9 mouse cellular contexts compared by ENCODE assay signal in the genomic region with DNA sequence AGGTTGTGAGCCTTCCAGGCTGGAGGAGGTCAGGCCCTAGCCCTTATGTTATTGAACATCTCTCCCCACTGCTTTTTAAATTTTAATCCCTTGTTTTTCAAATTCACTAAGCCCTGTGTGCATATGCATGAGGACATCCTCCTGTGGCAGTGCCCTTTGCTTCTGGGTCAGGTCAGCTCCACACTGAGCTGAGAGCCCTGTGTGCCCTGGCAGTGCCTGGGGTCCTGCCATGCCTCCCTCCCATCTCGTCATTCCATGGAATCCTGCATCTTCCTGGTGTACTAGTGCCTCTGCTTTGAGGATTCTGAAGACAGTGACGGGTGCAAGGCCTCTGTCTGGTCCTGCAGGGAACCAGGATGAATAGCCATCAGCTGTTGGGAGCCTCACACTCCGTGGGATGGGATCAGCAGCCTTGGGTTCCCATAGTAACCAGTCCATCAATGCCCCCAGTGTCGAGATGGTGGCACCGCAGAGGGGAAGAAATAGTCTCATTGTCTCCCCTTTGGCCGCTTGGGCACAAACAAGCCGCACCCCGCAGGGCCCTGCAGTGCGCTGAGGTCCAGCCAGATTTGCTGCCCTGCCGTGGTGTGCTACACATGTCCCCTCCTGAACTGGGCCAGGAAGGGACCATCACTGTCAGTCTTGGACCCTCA. TPM values are rescaled to one million over a fixed set of nuclear protein-coding genes. Genes with fewer than 3 reads are reported as not detected.
DNase-seq lines count a peak whose midpoint lies in the region; ATAC-seq lines count a peak whose summit lies in the region.
"Had no signal": no experiment of that assay in that cellular context is flagged by ENCODE, and none has a peak within 500 bp of the region (broad histone marks: within the 10 kb centered on the region; RNA-seq: fewer than 3 reads in every experiment).

No protein-coding gene starts in this region.

- peak; percentile 46 for DNase-seq in ZHBTc4 (ENCODE audit: low read depth, low spot score)
- DNase-seq in cerebellum, postnatal 14 days, result peak; percentile 54 to 57
- peak; percentile 40 for DNase-seq in hindbrain, embryonic 14.5 days (ENCODE audit: low spot score)
- DNase-seq in gastrocnemius, postnatal 25 days, result no peak
- no peak for DNase-seq in testis, postnatal 10 days (ENCODE audit: low spot score)
- no peak for DNase-seq in ovary, adult 18-20 months (ENCODE audit: low spot score)
- DNase-seq: kidney, adult 18-20 months had no signal

- no peaks in the 10 kb centered on the region for H3K9me3 ChIP-seq in hindbrain, embryonic 14.5 days (ENCODE audit: control insufficient read depth, low read length)
- no peaks in the 10 kb centered on the region for H3K9me3 ChIP-seq in midbrain, embryonic 12.5 days

- H3K36me3 ChIP-seq in hindbrain, embryonic 14.5 days (replicated peaks; ENCODE audit: control insufficient read depth, insufficient read depth), result no peaks in the 10 kb centered on the region
- no peaks in the 10 kb centered on the region for H3K36me3 ChIP-seq in midbrain, embryonic 12.5 days

- no peak overlapping the region for H3K4me2 ChIP-seq in hindbrain, embryonic 14.5 days (replicated peaks)
- peak overlapping the region; percentile 7; the same call in 1 of the 2 replicates for H3K4me2 ChIP-seq in midbrain, embryonic 12.5 days (replicated peaks)

- H3K9ac ChIP-seq in hindbrain, embryonic 14.5 days, result no peak overlapping the region
- H3K9ac ChIP-seq in midbrain, embryonic 12.5 days (replicated peaks), result no peak overlapping the region

- no peak overlapping the region for H3K27ac ChIP-seq in hindbrain, embryonic 14.5 days
- no peak overlapping the region for H3K27ac ChIP-seq in midbrain, embryonic 12.5 days (replicated peaks)

- 10% methylated on average over 10 of the region's 10 CpGs for WGBS in hindbrain, embryonic 14.5 days
- 6% methylated on average over 10 of the region's 10 CpGs for WGBS in midbrain, embryonic 12.5 days

- no peak overlapping the region for H3K4me3 ChIP-seq in hindbrain, embryonic 14.5 days (replicated peaks; ENCODE audit: low read length)
- H3K4me3 ChIP-seq in midbrain, embryonic 12.5 days, result no peak overlapping the region

- H3K27me3 ChIP-seq in hindbrain, embryonic 14.5 days (ENCODE audit: control insufficient read depth, insufficient read depth, low read length), result 0 out of 2 replicates have a peak, but pooled peaks cover 4% of the 10 kb centered on the region
- peaks cover 12% of the 10 kb centered on the region for H3K27me3 ChIP-seq in midbrain, embryonic 12.5 days

- peak; percentile 88 for ATAC-seq in hindbrain, embryonic 14.5 days (ENCODE audit: low FRiP score)
- ATAC-seq in midbrain, embryonic 12.5 days (ENCODE audit: low FRiP score, low read depth), result peak; percentile 82
- ATAC-seq in erythroid progenitor cell, adult 5-6 weeks (replicated peaks; ENCODE audit: low FRiP score, poor library complexity, severe bottlenecking), result no peak

- H3K4me1 ChIP-seq in hindbrain, embryonic 14.5 days (replicated peaks; ENCODE audit: control insufficient read depth, insufficient read depth, low read length), result peaks cover 15% of the 10 kb centered on the region
- H3K4me1 ChIP-seq in midbrain, embryonic 12.5 days, result peaks cover 19% of the 10 kb centered on the region

RNA-seq across cellular contexts. Expression of gene Pcsk6, which starts 9.5 kb away (rescaled TPM):
- polyA plus RNA-seq in hindbrain, embryonic 14.5 days (2014; fragmentation: Nextera tagmentation; extraction: Ambion mirVana), result 1.2 and 1.9 TPM in 2 replicates
- 0.69 and 0.98 TPM in 2 replicates for polyA plus RNA-seq in midbrain, embryonic 12.5 days (2016; fragmentation: Nextera tagmentation; extraction: Ambion mirVana)
- total RNA-seq in gastrocnemius, postnatal 25 days (2021), result 10 to 100 TPM; 21.0 to 25.1 TPM
- total RNA-seq in erythroid progenitor cell, adult 5-6 weeks (2015; ENCODE audit: low replicate concordance), result not detected in 2 replicates
- total RNA-seq in erythroid progenitor cell, adult 5-6 weeks (2017; ENCODE audit: low replicate concordance), result not detected in 2 replicates

Comparison
In these comparisons a context has a peak if more than half of its experiments do, and no peak if none do; other contexts are left out.
1. DNase-seq: peak in ZHBTc4 (single experiment), cerebellum, postnatal 14 days (2 of 2) and hindbrain, embryonic 14.5 days (single experiment); none in gastrocnemius, postnatal 25 days (single experiment), testis, postnatal 10 days (single experiment) and ovary, adult 18-20 months (single experiment).
2. RNA of gene Pcsk6, which starts 9.5 kb away (total RNA-seq): 21.0 to 25.1 TPM in gastrocnemius, postnatal 25 days; not detected in erythroid progenitor cell, adult 5-6 weeks; every median in the first group is over 10 times any median in the second.